Mouse (Mus musculus) E14TG2a.4 (cell line): Measurements from ENCODE around the gene Clpb.

Experiments used
- H3K27me3 ChIP-seq: 2 replicates; pipeline ENCODE4 v1.6.1; 2014; ENCODE audit warnings: low read length, control low read depth; ENCODE audit not compliant: insufficient read depth
- H3K36me3 ChIP-seq: 2 replicates; pipeline ENCODE4 v1.6.1; 2014; ENCODE audit warnings: low read length, control low read depth; ENCODE audit not compliant: insufficient read depth
- H3K4me1 ChIP-seq: replicated peaks from 2 replicates; pipeline ENCODE4 v1.6.1; 2014; ENCODE audit warnings: low read depth, low read length, control low read depth
- H3K4me3 ChIP-seq: replicated peaks from 2 replicates; pipeline ENCODE4 v1.5.1; 2014; ENCODE audit warnings: mild to moderate bottlenecking, low read length
- H3K9me3 ChIP-seq: 2 replicates; pipeline ENCODE4 v1.6.1; 2014; ENCODE audit warnings: low read length, control low read depth
- CTCF ChIP-seq: conservative IDR thresholded peaks from 2 replicates; pipeline ENCODE4 v1.5.1; 2014; ENCODE audit warnings: low read length
- NANOG ChIP-seq: IDR thresholded peaks from 2 replicates; pipeline ENCODE4 v1.6.1; 2014; ENCODE audit warnings: borderline replicate concordance, low read length, mixed read lengths
- POU5F1 ChIP-seq: IDR thresholded peaks from 2 replicates; pipeline ENCODE4 v1.6.1; 2014; ENCODE audit warnings: low read length, borderline replicate concordance

Clpb gene

GRCm38 (mm10) chr7:101777053-101777452 lies 113.6 kb downstream of the Clpb start:
- H3K4me1 ChIP-seq, result no peaks in the 10 kb centered on the region
- H3K4me3 ChIP-seq, result no peak overlapping the region
- peaks cover 94% of the 10 kb centered on the region for H3K36me3 ChIP-seq
- H3K9me3 ChIP-seq, result no peaks in the 10 kb centered on the region
- no peak for TF ChIP-seq POU5F1
- TF ChIP-seq CTCF, result no peak
- TF ChIP-seq NANOG, result no peak
- H3K27me3 ChIP-seq, result no peaks in the 10 kb centered on the region

- Histone ChIP-seq H3K27me3 (peaks cover 66% of the 10 kb centered on the region), H3K9me3 (peaks cover 5% of the 10 kb centered on the region), H3K4me1 (peaks cover 45% of the 10 kb centered on the region), H3K36me3 (no peaks in the 10 kb centered on the region), H3K4me3 (peak within 1 kb of the TSS; percentile 79)
- TF ChIP-seq POU5F1 (no peak), CTCF (no peak), NANOG (no peak)
Observed at GRCm38 (mm10) chr7:101817861-101818401, 154.5 kb downstream of the Clpb start, which contains the start of gene Phox2a. Gene Phox2a (plus strand): TSS chr7:101818313.

- Histone ChIP-seq H3K36me3 (peaks cover 20% of the 10 kb centered on the region), H3K4me1 (peaks cover 60% of the 10 kb centered on the region), H3K27me3 (peaks cover 56% of the 10 kb centered on the region), H3K4me3 (peak overlapping the region; percentile 78), H3K9me3 (no peaks in the 10 kb centered on the region)
- TF ChIP-seq NANOG (no peak), CTCF (no peak), POU5F1 (no peak)
Observed at GRCm38 (mm10) chr7:101820295-101821030, 157.0 kb downstream of the Clpb start.

- Histone ChIP-seq H3K9me3 (no peaks in the 10 kb centered on the region), H3K4me3 (peak overlapping the region; percentile 78), H3K4me1 (peaks cover 60% of the 10 kb centered on the region), H3K36me3 (peaks cover 34% of the 10 kb centered on the region), H3K27me3 (peaks cover 51% of the 10 kb centered on the region)
- TF ChIP-seq CTCF (no peak), NANOG (no peak), POU5F1 (no peak)
Observed at GRCm38 (mm10) chr7:101821571-101822501, 158.4 kb downstream of the Clpb start.

GRCm38 (mm10) chr7:101822836-101823757 lies 159.7 kb downstream of the Clpb start:
- Histone ChIP-seq H3K4me3 (peak overlapping the region; percentile 78), H3K4me1 (peaks cover 50% of the 10 kb centered on the region), H3K36me3 (peaks cover 47% of the 10 kb centered on the region), H3K27me3 (peaks cover 39% of the 10 kb centered on the region), H3K9me3 (no peaks in the 10 kb centered on the region)
- no peak for TF ChIP-seq POU5F1
- no peak for TF ChIP-seq NANOG
- peak; percentile 48 for TF ChIP-seq CTCF

- H3K36me3 ChIP-seq, result peaks cover 56% of the 10 kb centered on the region
- peak overlapping the region; percentile 78 for H3K4me3 ChIP-seq
- H3K9me3 ChIP-seq, result no peaks in the 10 kb centered on the region
- TF ChIP-seq POU5F1 (no peak), NANOG (no peak), CTCF (no peak)
- H3K27me3 ChIP-seq, result peaks cover 30% of the 10 kb centered on the region
- H3K4me1 ChIP-seq, result peaks cover 46% of the 10 kb centered on the region
Observed at GRCm38 (mm10) chr7:101823758-101824630, 160.6 kb downstream of the Clpb start.

GRCm38 (mm10) chr7:101830373-101830772 lies 166.9 kb downstream of the Clpb start:
- H3K4me3 ChIP-seq, result no peak overlapping the region
- H3K27me3 ChIP-seq, result no peaks in the 10 kb centered on the region
- H3K4me1 ChIP-seq, result peaks cover 54% of the 10 kb centered on the region
- H3K9me3 ChIP-seq, result no peaks in the 10 kb centered on the region
- H3K36me3 ChIP-seq, result peaks cover 100% of the 10 kb centered on the region
- TF ChIP-seq POU5F1, result no peak
- peak; percentile 33 for TF ChIP-seq CTCF
- no peak for TF ChIP-seq NANOG
